Mouse (Mus musculus): Measurements from ENCODE around the gene Hcn2.

The Hcn2 gene

GRCm38 (mm10) chr10:79709307-79709706 lies 7.1 kb upstream of the Hcn2 start:
- no peak for DNase-seq

DNA sequence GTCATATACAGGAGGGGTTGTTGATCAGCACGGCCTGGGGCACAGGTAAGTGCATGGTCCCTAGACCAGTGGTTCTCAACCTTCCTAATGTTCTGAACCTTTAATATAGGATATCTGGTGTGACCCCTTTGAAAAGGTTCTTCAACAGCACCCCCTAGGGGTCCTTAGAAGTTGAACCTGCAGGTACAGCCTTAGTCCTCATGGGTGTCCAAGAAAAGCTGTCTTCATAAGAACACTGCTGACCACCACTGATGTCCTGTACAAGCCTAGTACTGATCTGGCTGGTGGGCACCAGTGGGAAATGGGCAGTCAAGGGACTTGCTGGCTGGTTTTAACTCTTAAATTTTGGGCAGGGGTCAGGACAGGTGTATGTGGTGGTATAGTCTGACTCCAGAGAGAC lies 4.4 kb upstream of the Hcn2 start:
- no peak for DNase-seq

DNA sequence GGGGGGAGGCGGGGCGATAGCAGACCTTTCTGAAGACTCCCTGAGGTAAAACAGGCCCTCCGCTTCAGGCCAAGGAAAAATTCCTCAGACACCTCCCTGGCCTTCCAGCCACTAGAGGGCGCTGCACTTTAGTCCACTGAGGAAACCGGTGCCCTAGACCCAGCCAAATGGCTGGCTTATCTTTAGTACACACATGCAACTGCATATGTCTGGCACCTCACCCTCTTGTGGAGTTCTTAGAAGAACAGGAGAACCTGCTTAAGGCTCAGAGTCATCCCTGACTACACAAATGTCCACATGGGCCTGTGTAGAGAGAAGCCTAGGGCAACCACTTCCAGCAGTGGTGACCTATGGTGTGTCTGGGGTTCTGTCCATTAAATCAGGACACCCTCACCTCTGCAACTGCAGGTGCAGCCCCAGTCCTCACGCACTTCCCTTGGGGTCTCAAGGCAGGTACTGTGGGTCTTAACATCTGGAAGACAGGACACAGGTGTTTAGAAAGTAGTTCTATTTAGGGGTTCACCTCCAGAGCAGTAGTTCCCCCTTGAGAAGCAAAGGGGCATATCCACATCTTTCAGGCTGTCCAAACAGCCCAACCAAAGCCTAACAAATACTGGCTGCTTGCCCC lies 3.8 kb upstream of the Hcn2 start:
- DNase-seq, result peak; percentile 79

DNA sequence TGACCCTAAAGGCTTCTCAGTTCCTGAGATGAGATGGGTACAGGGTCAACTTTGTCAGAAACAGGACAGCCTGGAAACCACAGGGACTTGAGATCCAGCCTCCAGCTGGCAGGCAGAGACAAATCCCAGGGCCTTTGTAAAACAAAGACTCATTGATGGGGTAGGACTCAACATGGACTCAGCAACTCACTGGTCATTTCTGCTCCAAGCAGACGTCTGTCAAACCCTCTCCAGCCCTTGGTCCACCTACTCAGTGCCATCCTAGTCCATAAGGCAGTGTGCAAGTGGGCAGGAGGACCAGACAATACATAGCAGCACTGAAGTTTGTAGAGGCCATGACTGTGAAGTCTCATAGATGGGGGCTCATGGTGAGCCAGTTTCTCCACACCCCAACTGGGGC lies 3.3 kb upstream of the Hcn2 start:
- no peak for DNase-seq

DNA sequence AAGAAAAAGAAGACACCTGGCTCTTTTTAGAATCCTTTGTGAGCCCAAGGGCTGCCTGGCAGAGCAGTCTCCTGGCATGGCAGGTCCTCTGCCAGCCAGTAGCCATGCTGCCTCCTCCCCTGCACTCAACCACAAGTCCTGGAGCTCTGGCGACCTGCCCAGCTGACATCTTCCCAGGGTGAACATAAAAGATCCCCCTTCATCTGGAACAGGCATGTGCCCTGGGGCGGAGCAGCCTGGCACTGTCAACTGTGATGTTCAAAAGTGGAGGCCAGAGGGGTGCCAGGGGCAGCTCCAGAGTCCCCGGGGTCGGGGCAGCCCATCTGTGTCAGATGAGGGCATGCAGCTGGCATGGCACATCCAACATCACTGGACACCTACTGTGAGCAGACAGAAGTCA lies 1.4 kb upstream of the Hcn2 start:
- no peak for DNase-seq

DNA sequence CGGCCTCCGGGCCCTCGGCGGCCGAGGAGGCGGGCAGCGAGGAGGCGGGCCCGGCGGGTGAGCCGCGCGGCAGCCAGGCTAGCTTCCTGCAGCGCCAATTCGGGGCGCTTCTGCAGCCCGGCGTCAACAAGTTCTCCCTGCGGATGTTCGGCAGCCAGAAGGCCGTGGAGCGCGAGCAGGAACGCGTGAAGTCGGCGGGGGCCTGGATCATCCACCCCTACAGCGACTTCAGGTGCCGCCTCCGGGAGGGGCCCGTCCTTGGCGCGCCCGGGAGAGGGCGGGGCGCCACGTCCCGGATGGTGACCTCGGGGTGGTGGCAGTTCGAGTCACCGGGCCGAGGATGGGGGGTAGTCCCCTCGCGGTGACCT lies 538 bp downstream of the Hcn2 start:
- no peak for DNase-seq

- peak; percentile 78 for DNase-seq
Measured at GRCm38 (mm10) chr10:79717640-79718357, 1.4 kb downstream of the Hcn2 start.

DNA sequence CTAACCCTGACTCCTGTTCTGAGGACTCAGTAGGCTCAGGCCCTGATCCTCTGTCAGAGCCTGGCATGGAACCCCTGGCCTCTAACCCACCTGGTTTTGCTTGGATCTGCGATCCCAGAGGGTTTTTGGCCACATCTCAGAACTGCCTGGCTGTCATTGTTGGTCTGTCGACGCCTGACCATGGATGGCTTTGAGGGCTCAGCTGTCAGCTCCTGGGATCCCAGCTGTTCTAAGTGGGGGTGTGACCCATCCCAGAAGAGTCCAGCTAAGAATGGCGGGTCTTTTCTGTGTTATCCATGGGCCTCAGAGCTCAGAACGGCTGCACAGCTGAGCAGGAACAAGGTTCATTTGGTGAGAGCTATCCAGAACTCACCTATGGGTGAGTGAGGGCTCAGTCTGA lies 4.7 kb downstream of the Hcn2 start:
- DNase-seq, result no peak

GRCm38 (mm10) chr10:79723047-79723446 lies 6.6 kb downstream of the Hcn2 start:
- DNase-seq, result no peak

GRCm38 (mm10) chr10:79723692-79724091 lies 7.3 kb downstream of the Hcn2 start:
- no peak for DNase-seq

DNA sequence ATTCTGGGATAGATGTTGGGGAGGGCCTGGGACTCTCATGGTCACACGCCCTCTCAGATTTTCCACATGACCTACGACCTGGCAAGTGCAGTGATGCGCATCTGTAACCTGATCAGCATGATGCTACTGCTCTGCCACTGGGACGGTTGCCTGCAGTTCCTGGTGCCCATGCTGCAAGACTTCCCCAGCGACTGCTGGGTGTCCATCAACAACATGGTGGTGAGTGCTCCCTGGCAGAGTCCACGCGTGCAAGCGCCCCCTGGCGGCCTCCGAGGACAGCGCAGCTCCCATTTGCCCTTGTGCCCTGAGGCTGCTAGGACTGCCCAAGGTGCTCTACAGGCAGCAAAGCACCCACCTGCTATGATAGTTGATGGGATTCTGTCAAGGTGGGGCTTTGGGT lies 9.7 kb downstream of the Hcn2 start:
- DNase-seq, result peak; percentile 55

DNA sequence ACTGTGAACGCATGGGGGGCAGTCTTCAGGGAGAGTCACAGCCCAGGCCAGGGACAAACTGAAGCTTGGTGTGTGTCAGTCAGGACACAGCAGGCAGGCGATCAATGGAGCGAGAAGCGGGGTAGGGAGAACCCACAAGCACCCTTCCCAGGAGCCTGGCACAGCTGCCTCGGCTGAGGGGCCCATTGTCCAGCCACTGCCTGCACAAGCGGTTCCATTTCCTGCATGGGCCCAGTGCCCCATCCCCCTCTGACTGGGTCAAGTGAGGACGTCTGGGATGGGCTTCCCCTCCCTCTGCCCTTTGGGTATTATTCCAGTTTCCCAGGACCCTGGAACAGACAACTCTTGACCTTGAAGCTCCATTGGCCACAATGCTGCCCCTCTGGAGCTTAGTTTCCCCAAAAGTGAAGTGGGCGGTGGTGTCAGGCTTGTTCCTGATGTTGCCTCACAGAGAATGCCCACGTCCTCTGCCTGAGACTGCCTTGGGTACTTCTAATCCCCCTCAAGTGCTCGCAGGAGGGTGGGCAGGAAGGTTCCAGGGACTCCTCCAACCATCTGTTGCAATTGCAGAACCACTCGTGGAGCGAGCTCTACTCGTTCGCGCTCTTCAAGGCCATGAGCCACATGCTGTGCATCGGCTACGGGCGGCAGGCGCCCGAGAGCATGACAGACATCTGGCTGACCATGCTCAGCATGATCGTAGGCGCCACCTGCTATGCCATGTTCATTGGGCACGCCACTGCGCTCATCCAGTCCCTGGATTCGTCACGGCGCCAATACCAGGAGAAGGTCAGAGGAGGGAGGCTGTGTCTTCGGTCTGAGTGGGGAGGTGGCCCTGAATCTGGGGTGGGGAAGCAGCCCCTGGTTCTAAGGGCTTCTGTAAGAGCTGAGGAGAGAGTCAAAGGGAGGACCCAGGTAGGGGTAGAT lies 12.2 kb downstream of the Hcn2 start:
- no peak for DNase-seq

- DNase-seq, result no peak
Measured at GRCm38 (mm10) chr10:79729357-79729965, 13.0 kb downstream of the Hcn2 start.

- DNase-seq, result no peak
Measured at GRCm38 (mm10) chr10:79732500-79732899, 16.1 kb downstream of the Hcn2 start.

DNA sequence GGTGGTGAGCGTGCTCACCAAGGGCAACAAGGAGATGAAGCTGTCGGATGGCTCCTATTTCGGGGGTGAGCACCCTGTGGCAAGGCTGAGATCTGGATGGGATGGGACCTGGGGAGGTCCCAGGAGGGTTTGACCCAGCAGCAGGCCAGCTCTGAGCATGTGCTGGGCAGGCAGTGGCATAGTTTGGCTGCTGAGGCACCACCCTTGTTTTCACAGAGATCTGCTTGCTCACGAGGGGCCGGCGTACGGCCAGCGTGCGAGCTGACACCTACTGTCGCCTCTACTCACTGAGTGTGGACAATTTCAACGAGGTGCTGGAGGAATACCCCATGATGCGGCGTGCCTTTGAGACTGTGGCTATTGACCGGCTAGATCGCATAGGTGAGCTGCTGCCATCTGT lies 17.4 kb downstream of the Hcn2 start:
- no peak for DNase-seq

DNA sequence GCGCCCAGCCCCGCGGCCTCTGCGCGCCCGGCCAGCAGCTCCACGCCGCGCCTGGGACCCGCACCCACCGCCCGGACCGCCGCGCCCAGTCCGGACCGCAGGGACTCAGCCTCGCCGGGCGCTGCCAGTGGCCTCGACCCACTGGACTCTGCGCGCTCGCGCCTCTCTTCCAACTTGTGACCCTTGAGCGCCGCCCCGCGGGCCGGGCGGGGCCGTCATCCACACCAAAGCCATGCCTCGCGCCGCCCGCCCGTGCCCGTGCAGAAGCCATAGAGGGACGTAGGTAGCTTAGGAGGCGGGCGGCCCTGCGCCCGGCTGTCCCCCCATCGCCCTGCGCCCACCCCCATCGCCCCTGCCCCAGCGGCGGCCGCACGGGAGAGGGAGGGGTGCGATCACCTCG lies 18.9 kb downstream of the Hcn2 start:
- DNase-seq, result no peak

DNA sequence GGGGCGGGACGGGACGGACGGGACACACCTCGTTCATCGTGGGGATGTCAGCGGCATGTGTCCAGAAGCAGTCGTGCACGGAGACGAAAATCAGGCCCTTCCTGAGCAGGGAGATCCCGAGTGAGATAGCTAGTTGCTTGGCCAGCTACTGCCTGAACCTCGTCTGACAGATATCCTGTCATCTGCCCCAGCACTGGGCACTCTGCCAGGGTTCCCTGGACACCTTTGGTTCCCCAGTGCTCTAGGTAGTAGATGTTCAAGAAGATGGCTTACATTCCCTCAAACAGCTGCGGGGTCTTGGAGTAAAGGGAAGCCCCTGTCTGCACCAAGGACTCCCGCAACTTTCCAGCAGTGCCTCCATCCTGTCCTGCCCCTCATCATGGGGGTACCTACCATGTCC lies 20.3 kb downstream of the Hcn2 start:
- DNase-seq, result no peak

- DNase-seq, result no peak
Measured at GRCm38 (mm10) chr10:79738259-79738658, 21.8 kb downstream of the Hcn2 start.

- no peak for DNase-seq
Measured at GRCm38 (mm10) chr10:79739234-79739633, 22.8 kb downstream of the Hcn2 start.

GRCm38 (mm10) chr10:79740863-79741262 lies 24.4 kb downstream of the Hcn2 start:
- no peak for DNase-seq

DNA sequence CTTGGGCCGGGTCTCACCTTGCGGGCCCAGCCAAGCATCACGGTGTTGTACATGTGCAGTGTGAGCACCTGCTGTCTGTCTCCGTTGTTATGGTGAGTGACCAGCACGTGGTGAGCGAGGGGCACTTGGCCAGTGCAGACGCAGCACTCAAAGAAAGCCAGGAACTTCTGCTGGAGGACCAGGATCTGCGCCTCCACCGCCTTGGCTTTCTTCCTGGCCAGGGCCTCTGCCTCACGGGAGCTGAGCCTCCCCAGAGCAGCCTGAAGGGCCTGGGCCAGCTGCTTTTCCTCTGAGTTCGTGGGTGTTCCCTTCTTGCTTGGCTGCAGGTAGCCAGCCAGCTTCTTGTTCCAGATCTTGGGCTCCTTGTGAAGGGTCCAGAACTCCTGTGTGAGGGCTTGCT lies 26.7 kb downstream of the Hcn2 start:
- no peak for DNase-seq

- no peak for DNase-seq
Measured at GRCm38 (mm10) chr10:79743650-79744365, 27.4 kb downstream of the Hcn2 start.

GRCm38 (mm10) chr10:79745411-79745810 lies 29.0 kb downstream of the Hcn2 start:
- peak; percentile 37 for DNase-seq
